Mouse (Mus musculus) common myeloid progenitor, adult 5-6 weeks (primary cell): ENCODE data around the gene Abhd16a. TPM values are rescaled to one million over a fixed set of nuclear protein-coding genes. Genes with fewer than 3 reads are reported as not detected.
A peak's percentile ranks its signal among the peaks of the same experiment; 100 is the strongest.
"Not testable (repeated sequence)": the region's sequence is repeated elsewhere in the genome, so short reads cannot be mapped to it uniquely, and the experiment has no call there.

Experiments
- ATAC-seq: replicated peaks from 2 replicates; pipeline ENCODE4 v1.8.0; 2016; ENCODE audit warnings: low read depth, mild to moderate bottlenecking, moderate TSS enrichment, inconsistent platforms; ENCODE audit not compliant: poor library complexity, severe bottlenecking
- total RNA-seq: library from RNA; stranded (forward); fragments of 200-1000, 187-1606 nt; gene quantifications from 2 replicates; pipeline ENCODE4 v1.2.3, GENCODE M21; 2017

The Abhd16a gene
- total RNA-seq, 1 experiment from 2014 or later: 38.8 TPM

GRCm38 (mm10) chr17:35111774-35112173 is 22.7 kb downstream of the Abhd16a start:
- no peak for ATAC-seq

DNA sequence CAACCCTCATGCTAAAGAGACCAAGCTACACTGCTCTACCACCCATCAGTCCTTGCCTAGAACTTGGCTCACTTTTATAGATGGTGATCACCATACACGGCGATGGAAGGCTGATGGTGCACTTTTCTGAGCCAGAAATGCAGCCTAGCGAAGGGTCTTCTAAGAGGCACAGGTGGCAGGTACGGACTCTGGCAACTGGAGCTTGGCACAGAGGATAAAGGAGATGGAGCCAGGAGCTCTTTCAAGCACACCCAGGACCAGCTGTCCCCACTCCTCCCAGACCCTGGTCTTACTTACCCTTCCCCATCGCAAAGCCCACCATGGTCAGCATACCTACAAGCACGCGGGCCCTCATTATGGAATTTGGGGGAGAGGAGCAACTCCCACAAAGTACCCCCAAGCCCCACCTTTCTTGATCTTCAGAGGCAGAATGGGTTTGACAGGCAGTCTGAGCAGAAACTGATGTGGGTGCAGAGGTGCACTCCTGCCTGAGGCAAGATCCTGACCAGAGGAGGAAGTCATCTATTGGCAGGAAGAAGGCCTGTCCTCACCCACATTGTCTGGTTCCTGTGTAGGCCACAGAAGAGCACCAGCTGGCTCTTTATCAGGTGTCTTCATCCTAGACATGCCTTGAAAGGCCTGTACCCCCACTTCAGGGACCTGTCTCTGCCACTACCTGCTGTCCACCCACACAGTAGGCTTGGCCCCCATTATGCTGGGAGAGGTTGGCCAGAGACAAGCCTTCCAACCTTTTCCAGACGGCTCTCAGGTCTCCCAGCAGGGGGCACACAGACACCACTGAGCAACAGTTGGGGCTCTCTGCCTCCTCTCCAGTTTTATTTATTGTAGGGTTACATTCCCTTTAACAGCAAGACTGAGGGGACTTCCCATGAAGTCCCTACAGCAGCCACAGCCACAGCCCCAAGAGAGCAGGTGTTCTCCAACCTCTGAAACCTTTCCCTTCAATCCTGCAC is 26.3 kb downstream of the Abhd16a start, which contains the start of gene Ly6g5b:
TSS of gene Ly6g5b (minus strand) at position 383 of the 974 bp plus-strand sequence.
- peak; percentile 71 for ATAC-seq

DNA sequence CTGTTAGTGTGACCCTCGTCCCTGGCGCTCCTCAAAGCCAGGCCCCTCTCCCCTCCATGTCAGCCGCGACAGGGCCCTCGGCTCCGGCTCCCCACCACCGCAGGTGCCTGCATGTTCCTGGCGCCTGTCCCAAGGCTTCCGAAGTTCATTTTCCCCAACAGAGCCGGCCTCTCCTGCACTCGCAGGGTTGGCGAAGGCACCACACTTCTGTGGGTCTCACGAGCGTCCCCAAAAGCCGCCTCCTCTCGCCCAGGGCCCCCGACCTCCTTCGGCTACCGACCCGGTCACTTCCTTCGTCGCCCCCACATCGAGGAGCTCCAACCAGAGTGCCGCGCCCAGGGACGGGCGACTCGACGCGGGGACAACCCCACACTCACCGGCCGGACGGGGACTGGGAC is 31.7 kb downstream of the Abhd16a start:
- ATAC-seq: no peak

DNA sequence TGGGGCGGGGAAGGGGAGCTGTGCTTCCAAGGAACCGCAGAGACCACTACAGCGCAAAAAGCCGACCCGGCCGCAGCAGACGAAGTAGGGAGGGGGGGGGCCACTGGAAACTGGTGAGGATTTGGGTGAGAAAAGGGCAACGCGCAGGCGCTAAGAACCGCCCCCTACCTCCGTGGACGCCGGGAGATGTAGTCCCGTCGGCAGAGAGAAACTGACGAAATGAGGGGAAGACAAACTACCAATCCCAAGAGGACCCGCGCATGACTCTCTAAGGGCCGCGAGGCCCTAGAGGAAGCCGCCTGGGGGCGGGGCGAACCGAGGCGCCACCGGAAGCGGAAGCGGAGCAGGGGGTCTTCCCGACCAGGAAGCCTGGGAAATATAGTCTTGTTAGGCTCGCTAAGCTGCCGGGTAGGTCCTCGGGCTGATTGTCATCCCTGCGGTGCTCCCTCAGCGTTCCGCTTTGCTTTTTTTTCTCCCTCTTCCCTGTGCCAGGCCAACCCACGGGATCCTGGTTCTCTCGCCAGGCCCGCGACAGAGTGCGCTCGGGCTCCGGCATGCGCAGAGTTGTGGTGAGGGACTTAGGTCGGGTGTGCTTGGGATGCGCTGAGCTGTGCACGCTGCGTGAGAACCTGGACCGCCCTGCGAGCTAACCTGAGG is 32.2 kb downstream of the Abhd16a start, which contains the start of gene Gpank1:
TSS of gene Gpank1 (plus strand) at position 313 of the 657 bp plus-strand sequence.
- ATAC-seq: peak; percentile 92

DNA sequence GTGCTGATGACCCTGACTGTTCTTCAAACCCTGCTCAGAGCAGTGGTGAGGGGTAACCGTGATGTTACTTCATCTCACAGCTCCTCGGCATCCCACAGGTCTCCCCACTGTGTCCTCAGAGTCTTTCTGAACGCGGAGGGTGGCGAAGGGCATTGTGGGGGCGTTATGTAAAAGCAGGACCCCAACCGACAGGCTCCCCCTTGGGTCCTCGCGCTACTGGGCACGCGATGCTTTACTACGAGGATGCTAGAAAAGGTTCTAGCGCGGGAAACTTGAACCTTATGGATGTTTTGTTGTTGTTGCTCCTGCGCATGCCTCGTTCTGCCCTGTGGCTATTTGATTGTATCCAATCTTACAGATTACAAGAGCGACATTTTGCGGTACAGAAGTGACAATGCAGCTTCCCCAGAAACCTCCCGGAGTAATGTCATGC is 32.8 kb downstream of the Abhd16a start, which contains the start of gene Csnk2b:
TSS of gene Csnk2b (minus strand) at position 183 of the 433 bp plus-strand sequence.
- peak; percentile 12 for ATAC-seq

DNA sequence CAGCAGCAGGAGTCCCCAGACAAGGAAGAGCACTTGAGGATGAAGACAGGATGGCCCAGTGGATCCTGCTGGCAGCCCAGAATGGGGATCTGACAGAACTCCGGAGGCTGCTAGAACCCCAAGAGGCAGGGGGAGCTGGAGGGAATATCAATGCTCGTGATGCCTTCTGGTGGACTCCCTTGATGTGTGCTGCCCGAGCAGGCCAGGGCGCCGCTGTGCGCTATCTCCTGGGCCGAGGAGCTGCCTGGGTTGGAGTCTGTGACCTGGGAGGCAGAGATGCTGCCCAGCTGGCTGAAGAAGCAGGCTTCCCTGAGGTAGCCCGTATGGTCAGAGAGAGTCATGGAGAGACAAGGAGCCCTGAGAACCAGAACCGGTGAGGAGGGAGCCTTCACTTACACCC is 34.2 kb downstream of the Abhd16a start:
- ATAC-seq: not testable (repeated sequence)

- not testable (repeated sequence) for ATAC-seq
Measured at GRCm38 (mm10) chr17:35124261-35124896, 35.3 kb downstream of the Abhd16a start.

DNA sequence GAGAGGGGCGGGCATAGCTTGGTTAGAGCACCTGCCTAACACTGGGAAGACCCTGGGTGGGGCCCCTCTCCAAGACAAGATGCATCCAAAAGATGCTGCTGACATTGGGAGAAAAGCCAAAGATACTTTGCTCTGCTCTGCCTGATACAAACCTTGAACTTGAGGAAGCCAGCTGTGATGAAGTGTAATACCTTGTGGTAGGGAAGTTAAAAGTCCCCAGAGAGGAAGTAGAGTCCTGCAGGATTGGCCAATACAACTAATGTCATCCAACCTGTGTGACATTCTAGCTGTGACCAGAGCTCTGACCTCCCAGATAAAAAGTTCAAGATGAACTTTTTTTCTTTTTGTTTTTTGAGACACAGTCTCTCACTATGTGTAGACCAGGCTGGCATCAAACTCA is 36.0 kb downstream of the Abhd16a start:
- ATAC-seq: no peak

DNA sequence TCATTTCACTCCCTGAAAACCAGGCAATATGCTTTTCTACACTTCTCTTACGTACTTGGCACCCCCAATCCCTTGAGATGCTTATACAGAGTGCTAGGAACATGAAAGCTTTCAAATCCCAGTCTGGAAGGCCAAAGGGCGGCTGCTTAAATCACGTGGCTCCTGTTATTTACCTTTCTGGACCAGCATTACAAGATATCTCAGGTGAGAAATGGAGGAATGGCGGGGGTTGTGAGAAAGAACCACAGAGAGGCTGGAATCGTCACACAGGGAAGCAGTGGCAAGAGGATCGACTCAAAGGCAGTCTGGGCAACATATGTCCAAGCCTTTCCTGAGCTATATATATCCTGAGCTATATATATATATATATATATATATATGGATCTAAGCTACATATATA is 36.5 kb downstream of the Abhd16a start:
- no peak for ATAC-seq

DNA sequence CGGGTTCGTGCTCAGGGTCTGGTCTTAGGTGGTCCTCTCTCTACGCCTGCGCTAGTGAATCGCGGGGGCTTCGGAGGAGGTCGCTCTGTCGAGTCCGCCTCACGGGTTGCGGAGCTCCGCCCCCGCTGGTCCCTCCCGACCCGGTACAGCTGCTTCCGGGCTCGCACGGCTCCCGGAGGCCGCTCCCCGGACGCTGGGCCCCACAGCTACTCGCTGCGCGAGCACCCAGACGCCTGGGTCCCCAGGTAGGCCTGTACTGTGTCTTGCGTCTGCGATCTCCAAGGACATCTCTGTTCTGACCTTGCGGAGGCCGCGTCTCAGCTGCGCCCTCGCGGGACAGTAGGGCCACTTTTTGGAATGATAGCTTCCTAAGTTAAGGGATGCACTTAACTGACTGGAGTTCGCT is 37.1 kb downstream of the Abhd16a start, which contains the start of gene D17H6S53E:
TSS of gene D17H6S53E (plus strand) at position 168 of the 406 bp plus-strand sequence.
- peak; percentile 33 for ATAC-seq

GRCm38 (mm10) chr17:35127017-35127416 is 38.0 kb downstream of the Abhd16a start:
- ATAC-seq: no peak

DNA sequence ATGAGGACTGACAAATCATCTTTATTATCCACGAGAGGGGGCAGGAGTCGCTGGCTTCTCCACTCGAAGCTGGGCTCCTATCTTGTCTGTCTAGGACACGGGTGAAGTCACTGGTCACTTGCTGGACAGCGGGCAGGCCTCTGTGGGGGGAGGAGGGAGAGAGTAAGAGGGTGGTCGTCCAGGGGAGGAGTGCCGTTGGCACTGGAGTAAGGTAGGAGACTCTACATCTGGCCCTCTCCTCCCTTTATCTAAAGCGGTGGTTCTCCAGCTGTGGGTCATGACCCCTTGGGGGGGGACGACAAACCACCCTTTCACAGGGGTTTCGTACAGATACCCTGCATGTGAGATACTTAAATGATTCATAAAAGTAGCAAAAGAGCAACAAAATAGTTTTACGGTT is 39.9 kb downstream of the Abhd16a start:
- ATAC-seq: no peak

DNA sequence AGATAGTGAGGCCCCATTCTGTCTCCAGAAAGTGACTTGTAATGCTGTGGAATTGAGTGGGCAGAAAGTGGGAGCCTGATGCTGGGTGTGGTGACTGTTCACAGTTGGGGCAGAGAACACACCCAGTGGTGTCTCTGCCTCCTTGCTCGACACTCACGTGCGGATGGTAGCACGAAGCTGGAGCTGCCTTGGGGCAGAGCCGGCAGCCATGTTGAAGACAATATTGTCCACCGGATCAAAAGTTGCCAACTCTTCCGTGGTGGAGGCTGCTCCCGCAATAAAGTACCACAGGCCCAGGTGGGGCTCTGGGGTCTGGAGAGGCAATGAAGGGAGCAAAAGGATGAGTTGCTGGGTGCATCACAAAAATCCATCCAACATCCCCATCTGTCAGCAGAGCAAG is 42.0 kb downstream of the Abhd16a start:
- no peak for ATAC-seq

GRCm38 (mm10) chr17:35131500-35132173 is 42.6 kb downstream of the Abhd16a start, which contains the start of gene Apom:
Gene Apom, minus strand, starts transcription at chr17:35132050.
- no peak for ATAC-seq

- no peak for ATAC-seq
Measured at GRCm38 (mm10) chr17:35132174-35132560, 43.1 kb downstream of the Abhd16a start.

DNA sequence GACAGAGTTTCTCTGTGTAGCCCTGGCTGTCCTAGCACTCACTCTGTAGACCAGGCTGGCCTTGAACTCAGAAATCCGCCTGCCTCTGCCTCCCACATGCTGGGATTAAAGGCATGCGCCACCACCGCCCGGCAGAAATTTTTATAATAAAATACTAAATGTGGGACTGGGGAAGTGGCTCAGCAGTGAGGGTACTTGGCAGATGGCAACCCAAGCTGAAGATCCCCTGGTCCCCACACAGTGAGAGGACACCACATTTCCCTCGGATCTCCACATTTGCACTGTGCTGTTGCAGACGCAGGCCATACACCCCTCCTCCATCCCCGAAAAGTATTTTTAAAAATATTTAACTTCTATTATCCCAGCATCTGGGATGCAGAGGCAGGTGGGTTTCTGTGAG is 44.5 kb downstream of the Abhd16a start:
- ATAC-seq: no peak

- ATAC-seq: peak; percentile 78
Measured at GRCm38 (mm10) chr17:35134801-35135590, 45.9 kb downstream of the Abhd16a start, which contains the start of gene Bag6. Gene Bag6, plus strand, starts transcription at chr17:35135178.

DNA sequence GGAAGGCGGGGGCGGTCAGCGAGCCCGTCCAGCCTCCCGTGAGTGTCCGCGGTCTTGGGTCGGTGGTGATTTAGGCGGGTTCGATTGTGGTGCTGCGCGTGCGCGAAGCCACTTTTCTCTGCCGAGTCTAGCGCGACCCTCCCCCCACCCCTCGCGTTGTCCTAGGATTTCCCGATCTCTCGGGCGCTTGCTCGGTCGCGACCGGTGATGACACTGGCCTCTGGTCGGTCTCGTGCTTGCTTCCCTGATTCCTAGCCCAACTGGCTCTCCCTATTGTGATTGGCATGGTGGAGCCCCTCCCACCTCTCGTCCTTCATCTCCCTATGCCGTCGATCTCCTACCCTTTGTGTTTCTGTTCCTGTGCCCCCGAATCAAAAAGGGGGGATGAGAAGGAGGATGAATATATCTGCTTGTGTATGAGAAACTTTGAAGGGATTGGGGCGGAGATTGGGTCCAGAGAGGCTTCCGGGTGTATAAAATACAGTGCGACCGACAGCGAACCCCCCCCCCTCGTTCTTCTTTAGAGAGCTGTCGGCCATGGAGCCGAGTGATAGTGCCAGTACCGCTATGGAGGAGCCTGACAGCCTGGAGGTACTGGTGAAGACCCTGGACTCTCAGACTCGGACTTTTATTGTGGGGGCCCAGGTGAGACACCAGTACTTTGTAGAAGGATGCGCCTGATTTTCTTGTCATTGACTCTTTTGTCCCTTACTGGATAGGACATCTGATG is 46.7 kb downstream of the Abhd16a start:
- peak; percentile 46 for ATAC-seq
